Mouse (Mus musculus) ovary, adult 18-20 months (tissue): ENCODE data around the gene Mrtfa.
"Not testable (repeated sequence)": the region's sequence is repeated elsewhere in the genome, so short reads cannot be mapped to it uniquely, and the experiment has no call there.

Experiments used
- DNase-seq: peaks from one replicate; pipeline ENCODE4 v3.0.0; 2022; ENCODE audit warnings: low spot score, mixed read lengths

The Mrtfa gene

DNA sequence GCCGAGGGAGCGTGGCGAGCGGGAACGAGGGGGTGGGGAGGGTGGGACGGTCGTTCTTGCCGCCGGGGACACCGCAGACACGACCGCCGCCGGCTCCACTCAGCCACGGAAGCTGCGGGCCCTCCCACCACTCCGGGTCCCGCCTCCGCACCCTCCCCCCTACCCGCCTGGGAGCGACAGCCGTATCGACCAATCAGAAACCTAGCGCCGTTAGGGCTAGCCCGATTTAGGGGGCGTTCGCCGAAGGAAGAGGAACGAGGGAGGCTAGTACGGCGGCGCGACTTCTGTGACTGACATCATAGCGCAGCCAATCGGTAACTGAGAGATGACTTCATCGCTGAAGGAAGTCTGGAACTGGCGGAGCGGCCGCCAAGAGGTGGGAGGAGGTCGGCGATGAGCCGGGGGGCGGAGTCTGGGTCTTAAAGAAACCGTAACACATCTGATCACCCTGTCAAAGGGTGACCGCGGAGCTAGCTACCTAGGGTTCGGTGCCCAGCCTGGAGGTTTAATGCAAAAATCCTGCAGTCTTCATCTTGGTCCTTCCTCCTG is at the start of gene Mrtfa:
Gene Mrtfa, minus strand, starts transcription at position 128 of the 549 bp plus-strand sequence.
- peak; percentile 99 for DNase-seq

DNA sequence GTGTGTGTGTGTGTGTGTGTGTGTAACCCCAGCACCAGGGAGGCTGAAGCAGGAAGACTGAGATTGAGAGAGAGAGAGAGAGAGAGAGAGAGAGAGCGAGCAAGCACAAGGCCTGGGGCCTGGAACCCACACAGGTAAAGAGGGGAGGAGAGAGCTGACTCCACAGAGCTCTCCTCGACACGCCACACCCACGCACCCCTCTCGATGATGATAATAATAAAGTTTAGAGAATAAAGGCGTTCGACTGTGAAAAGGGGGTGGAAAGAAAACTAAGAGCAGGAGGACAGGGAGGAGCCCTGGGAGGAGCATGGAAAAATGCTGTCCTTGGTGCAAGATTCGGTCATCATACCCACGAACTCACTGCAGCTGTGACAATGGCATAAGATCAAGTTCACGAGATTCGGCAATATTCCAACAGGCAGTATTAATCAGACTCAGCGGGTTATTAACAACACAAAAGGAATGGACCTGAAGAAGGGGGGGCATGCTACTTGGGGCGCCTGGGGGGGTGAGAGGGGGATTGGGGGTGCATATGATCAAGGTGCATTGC is 49.3 kb upstream of the Mrtfa start:
- DNase-seq: no peak

DNA sequence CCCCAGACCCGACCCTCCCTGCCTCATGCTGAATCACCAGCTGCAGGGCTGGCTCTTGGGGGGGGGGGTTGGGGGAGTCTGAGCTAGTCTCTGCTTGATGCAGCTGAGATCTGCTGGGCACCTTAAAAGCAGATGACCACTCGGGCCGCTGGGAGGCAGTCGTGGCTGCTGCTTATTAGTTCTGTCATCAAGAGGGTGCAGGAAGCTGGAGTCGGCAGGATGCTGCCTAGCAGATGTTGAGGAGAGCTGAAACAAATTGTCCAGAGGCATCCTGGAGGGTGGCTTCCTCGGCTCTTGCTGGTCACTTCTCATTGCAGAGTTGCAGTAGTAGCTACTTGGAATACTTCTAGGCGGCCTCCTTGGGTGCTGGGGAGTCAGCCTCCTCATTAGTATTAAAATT is 48.7 kb upstream of the Mrtfa start:
- DNase-seq: no peak

DNA sequence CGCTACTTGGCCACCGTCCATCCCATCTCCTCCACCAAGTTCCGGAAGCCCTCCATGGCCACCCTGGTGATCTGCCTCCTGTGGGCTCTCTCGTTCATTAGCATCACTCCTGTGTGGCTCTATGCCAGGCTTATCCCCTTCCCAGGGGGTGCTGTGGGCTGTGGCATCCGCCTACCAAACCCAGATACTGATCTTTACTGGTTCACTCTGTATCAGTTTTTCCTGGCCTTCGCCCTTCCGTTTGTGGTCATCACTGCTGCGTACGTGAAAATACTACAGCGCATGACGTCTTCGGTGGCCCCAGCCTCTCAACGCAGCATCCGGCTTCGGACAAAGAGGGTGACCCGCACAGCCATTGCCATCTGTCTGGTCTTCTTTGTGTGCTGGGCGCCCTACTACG is 46.9 kb upstream of the Mrtfa start:
- DNase-seq: no peak

DNA sequence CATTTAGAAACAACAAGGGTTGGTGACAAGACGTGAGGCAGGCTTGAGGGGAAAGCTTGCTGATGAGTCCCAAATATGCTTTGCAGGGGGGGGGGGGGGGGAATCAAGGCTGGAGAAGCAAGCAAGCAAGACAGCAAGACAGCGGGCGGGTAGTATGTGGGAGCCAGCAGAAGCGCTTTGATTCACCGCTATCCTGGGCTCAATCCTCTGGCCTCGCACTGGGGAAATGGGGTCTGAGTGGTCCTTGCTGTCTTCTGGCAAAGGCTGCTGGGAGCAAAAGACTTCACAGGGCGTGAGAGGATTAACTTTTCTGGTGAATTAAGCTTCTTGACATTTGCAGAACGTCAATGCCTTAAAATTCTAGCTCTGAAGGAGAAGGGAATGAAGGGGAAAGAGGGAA is 45.5 kb upstream of the Mrtfa start:
- no peak for DNase-seq

DNA sequence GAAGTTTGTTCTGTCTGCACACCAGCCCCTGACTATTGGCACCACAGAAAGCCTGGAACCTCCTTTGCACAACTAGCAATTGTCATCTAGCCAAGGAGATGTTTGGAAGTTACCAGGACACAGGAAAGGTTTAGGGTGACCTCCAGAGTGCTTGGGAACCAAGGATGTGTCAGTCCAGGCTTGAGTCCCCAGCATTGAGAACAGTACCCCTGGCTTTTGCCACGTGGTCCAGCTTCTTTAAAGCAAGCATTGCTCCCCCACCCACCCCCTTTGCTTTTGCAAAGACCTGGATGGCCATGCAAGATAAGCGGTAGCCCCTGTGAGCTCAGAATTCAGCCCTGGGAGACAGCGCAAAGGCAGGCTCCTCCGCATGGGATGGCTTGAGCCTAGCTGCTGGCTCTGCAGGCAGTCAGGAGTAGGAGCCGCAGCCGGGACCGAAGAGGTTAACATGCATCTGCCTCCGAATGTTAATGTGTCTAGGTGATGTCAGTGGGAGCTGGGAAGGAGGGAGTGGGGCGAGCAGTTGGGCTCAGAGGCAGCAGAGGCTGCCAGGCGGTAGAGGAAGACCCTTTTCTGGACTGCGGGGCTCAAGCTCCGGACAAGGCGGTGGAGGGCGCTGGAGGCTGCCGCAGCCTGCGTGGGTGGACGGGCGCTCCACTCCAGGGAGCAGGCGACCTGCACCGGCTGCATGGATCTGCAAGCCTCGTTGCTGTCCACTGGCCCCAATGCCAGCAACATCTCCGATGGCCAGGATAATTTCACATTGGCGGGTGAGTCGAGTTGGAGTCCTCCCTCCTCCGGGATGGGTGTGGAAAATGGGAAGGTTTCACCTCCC is 44.7 kb upstream of the Mrtfa start, which contains the start of gene Mchr1:
Gene Mchr1, plus strand, starts transcription at position 414 of the 835 bp plus-strand sequence.
- no peak for DNase-seq

DNA sequence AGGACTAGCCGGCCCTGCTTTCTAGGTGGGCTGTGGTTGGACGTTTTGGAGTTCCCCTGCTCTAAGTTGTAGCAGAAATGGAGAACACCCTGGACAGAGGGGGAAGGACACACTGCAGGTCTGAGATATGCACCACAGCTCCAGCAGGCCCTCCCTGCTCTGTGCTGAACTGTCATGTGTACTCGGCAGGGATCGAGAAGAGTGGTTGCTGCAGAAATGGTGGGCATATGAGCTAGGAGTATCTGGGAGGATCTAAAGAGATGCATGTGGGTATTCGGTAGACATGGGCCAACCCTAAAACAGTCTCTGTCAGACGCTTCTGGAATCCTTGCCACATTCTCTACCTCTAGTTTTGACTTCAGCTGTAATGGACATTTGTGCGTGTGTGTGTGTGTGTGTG is 40.8 kb upstream of the Mrtfa start:
- DNase-seq: no peak

DNA sequence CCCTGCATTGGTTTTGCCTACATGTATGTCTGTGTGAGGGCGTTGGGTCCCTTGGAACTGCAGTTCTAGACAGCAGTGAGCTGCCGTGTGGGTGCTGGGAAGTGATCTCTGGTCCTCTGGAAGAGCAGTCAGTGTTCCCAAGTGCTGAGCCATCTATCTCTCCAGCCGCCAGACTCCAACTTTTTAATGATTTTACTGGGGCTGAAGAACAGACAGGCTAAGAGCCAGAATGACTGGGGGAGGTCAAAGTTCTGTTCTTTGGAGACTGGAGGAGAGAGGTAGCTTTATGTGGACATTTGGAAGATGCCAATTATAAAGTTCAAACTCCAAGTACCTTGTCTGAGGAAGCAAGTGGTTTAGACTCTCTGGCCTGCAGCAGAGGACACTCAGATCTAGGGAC is 39.2 kb upstream of the Mrtfa start:
- no peak for DNase-seq

DNA sequence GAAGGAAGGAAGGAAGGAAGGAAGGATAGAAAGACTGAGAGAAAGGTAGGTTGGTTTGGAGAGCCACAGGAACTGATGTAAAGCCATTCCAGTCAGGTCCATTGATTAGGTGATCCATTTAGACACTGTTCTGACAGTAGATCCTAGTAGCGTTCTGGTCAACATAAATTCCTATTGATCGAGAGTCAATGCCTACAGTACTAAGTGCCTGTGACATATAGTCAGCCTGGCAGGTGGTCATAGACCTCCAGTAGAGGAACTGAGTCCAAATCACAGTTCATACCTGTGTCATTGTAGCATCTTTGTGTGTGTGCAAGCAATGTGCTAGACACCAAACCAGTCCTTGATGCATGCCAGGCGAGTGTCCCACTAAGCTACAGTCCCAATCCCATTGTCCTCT is 37.7 kb upstream of the Mrtfa start:
- DNase-seq: no peak

DNA sequence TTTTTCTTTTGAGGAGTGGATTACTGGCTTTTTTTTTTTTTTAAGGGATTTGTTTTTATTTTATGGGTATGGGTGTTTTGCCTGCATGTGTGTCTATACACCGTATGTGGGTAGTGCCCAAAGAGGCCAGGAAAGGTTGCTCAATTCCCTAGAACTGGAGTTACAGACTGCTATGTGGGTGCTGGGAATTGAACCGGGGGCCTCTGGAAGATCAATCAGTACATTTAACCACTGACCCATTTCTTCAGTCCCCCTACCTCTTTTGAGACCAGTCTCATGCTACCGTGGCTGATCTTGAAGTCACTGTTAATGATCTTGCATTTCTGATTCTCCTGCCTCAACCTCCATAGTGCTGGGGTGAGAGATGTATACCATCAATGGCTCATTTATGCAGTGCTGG is 36.7 kb upstream of the Mrtfa start:
- DNase-seq: no peak

DNA sequence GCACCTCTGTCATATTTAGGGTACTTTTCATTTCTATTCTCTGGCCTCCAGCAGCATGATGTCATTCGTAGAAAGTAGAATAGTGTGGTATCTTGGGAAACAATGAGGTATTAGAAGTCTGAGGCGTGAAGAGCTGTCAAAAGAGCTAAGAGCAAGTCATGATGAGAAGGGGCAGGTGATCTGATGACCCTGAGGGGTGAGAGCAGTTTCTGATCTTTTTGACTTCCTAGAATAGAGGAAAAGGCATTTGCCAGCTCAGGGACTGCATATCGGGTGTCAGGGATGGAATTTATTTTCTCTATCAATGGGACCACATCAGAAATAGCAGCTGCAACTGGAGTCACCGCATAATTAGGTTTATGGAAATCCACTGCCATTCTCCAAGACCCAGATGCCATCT is 36.2 kb upstream of the Mrtfa start:
- DNase-seq: no peak

DNA sequence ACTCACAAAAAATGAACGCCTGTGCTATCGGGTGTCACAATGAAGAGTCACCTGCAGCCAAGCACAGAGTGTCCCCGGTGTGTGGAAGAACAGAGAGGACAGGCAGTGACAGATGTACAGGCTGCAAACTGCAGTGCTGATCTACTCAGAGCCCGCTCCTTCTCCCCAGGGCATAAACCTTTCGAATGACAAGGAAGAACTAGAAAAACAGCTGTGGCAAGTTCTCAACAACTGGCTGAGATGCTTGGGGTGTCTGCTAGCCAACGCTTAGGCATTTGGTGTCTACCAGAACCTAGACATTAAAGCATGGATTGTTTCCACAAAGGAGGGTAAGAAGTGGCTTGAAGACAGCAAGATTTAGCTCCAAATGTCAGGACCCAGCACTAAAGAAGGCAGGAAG is 35.2 kb upstream of the Mrtfa start:
- no peak for DNase-seq

DNA sequence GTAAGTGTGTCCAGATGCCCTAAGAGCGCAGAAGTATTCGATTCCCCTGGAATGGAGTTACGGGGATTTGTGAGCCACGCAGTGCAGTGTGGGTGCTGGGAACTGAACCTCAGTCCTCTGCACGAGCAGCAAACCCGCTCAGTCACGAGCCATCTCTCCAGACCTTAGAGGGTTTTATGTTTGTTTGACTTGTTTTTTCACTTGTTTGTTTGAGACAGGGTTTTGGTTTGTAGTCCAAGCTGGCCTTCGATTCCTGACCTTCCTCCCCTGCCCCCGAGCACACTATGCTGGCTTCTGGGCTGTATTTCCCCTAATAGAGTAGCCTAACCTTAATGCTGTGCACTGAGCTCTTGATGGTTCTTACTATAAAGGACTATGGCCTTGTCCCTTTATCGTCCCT is 34.5 kb upstream of the Mrtfa start:
- DNase-seq: no peak

DNA sequence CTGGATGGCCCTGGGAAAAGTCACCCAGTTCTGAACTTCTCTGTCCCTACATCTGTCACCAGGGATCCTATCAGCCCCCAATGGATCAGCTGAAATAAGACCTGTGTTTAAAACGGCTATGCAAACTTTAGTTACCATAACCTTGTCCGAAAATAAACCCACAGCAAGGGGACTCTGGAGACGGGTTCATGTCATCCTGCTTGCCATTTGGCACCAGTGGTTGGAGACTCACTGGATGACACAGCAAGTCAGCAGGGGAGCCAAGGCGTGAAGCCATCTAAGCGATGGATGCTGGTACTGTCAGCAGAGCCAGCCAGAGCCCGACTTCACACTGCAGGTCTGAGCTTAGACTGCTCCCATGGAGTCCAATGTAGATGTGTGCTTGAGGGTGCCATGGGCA is 30.9 kb upstream of the Mrtfa start:
- DNase-seq: no peak

DNA sequence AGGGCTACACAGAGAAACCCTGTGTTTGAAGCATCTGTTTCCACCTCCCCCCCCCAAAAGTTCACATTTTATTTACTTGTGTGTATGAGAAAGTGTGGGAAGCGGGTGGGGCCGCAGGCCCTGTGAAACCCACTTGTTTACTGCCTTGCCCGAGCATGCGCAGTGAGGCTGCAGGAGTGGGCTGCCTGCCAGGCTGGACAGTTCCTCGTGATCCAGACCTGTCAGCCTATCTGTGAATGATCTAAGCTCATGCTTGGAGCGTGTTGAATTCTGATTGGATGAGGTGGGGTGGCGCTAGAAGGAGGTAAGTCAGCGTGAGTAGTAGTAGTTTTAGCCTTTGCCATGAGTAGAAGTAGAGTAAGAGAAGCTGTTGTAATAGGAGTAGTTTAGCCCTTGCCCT is 29.5 kb upstream of the Mrtfa start:
- DNase-seq: not testable (repeated sequence)

DNA sequence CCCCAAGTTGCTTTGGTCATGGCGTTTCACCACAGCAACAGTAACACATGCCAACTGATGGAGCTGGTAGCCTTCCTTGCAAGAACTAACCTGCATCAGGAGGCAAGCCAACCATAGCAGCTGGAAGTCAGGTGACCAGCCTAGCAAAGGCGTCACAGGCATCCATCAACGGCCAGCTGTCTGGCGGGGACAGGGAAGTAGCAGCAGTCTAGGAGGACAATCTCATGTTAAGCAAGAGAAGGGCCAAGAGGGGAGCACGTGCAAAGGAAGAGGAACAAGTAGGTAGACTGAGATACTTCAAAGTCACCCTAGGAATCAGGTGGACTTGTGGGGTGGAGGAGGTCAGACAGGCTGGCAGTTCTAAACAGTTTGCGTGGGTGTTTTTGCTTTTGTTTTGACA is 28.5 kb upstream of the Mrtfa start:
- DNase-seq: no peak

DNA sequence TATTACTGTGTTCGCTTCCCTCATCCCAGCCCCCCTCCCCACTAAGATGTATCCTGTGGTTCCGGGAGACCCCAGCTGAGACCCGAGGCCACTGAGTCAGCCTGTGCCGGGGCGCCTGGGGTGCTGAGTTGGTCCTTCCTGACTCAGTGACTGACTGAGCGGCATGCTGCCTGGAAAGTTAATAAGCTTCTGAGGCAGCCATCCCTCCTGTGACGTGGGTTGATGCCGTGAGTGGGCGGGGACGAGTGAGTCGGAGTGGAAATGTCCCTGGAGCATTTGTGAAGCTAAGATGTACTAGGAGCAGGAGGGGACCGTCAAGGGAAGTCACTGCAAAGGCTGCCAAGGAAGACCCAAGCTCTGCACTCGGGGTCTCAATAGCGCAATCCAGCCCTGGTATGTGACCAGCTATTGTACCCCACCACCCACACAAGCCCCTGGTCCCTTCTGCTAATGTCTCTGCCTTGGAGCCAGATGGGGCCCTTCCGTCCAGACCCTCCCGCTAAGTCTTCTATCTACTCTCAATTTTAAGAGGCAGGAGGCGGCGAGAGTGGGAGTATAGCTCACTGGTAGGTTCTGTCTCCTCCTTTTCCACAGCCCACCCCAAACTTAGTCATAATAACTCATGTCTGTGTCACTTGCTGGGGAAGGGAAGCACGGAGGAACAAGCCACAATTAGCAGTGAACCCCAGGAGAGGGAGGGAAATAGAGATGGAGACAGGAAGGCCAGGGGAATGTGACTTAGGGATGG is 26.5 kb upstream of the Mrtfa start:
- no peak for DNase-seq

DNA sequence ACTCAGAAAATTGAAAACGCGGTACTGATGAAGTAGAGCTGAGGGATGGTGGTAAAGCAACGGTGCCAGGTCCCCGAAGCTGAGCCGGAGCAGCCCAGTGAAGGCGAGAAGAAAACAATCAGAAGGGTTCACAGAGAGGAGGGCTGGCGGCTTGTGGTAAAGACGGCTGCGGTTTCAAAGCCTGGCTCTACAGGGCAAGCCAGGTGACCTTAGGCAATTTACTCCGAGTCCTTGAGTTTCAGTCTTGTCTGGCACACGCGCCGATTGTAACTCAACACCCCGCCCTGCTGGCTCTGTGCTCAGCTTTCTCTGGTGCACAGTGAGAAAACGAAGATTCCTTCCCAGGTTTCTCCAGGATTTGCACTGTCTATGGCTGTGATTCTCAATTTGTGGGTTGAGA is 22.4 kb upstream of the Mrtfa start:
- DNase-seq: peak; percentile 47

DNA sequence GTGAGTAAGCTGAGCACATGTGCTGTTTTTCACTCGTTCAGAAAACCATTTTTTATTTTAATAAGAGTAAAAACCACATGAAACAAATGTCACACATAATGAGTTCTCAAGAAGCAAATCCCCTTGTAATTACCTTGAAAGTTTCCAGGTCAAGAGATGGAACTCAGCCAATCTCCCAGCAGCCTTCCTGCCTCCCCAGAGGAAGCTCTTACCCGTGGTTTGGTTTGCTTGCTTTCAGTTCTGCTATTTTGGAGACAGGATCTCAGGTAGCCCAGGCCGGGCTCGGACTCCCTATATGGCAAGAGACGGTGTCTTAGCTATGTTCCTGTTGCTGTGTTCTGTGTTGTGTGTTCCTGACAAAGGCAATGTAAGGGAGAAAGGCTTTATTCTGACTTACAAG is 19.9 kb upstream of the Mrtfa start:
- DNase-seq: no peak

DNA sequence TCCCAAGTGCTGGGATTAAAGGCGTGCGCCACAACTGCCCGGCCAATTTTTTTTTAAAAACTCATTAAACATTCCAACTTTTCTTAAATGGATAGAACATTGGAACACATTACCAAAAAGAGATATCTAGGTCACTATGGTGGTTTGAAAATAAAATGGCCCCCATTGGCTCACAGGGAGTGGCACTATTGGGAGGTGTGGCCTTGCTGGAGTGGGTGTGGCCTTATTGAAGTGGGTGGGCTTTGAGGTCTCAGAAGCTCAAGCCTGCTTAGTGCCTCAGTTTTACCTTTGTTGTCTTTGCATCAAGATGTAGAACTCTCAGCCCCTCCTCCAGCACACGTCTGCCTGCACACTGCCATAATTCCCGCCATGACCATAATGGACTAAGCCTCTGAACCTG is 11.9 kb upstream of the Mrtfa start:
- DNase-seq: no peak

DNA sequence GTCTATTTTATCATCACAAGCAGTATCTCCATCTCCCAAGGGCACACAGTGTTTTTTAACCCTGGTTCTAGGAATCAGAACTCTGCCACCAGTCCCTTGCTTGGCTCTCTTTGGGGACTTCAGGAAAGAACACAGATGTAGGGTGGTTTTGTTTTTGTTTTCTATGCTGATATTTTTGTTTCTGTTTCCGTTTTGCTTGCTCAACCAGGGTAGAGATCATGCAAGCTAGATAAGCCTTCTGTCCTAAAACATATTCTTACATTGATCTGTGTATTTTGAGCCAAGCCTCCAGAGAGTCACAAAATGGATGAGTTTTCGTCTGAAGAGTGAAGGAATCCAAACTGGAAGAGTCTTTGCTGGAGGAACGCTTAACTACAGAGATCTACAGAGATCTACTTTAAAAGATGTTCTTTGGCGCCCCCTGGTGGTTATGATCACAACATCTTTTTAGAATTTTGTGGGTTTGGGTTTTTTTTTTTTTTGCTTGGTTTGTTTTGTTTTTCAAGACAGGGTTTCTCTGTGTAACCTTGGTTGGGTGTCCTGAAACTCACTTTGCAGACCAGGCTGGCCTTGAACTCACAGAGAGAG is 8.9 kb upstream of the Mrtfa start:
- DNase-seq: no peak

DNA sequence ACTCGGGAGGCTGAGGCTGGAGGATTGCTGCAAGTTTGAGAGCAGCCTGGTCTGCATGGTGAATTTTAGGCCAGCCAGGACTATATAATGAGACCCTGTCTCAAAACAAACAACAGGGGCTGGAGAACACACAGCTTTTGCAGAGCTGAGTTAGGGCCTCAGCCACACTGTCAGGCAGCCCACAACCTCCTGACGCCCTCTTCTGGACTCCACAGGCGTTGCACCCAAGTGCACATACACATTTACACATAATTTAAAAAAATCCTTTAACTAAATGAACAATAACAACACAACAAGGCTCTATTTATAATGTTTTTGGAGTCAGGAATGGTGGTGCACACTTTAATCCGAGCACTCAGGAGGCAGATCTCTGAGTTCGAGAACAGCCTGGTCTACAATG is 7.9 kb upstream of the Mrtfa start:
- no peak for DNase-seq

DNA sequence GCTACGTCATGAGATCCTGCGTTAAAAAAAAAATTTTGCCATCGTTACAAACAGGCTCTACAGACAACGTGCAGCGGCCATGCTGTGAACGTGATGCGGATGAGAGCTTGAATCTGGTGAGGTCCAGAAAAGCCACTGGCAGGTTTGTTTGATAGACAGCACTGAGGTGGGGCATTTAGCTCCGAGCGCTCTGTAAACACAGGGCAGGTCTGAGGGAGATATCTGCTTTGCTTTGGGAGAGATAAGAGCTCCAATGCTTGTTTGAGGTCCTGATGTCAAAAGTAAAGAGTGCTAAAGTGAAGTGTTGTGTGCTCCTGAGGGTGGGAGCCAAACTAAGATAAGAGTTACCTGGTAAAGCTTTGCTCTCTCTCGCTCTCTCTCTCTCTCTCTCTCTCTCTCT is 6.6 kb upstream of the Mrtfa start:
- DNase-seq: no peak
